Mouse (Mus musculus) kidney, postnatal 14 days (tissue): ENCODE measurements around the gene Gm49027.
A peak's percentile ranks its signal among the peaks of the same experiment; 100 is the strongest.

ENCODE experiments used
- DNase-seq: peaks from one replicate; pipeline ENCODE4 v3.0.0; 2022; ENCODE audit warnings: mixed read lengths

Gm49027 gene

GRCm38 (mm10) chr5:123499717-123500116, 25.6 kb downstream of the Gm49027 start:
- DNase-seq: peak; percentile 13

GRCm38 (mm10) chr5:123489935-123490334, 35.4 kb downstream of the Gm49027 start:
- no peak for DNase-seq

- no peak for DNase-seq
These were observed 36.0 kb downstream of the Gm49027 start, which contains the start of the genes Lrrc43 and Il31 for GRCm38 (mm10) chr5:123489112-123489785. Lrrc43 (plus strand) TSS chr5:123489305. Il31 (minus strand) TSS chr5:123489489.

- DNase-seq: no peak
These were observed 37.5 kb downstream of the Gm49027 start for GRCm38 (mm10) chr5:123487659-123488395.

GRCm38 (mm10) chr5:123473817-123474216, 51.5 kb downstream of the Gm49027 start:
- DNase-seq: no peak

- no peak for DNase-seq
These were observed 54.4 kb downstream of the Gm49027 start for GRCm38 (mm10) chr5:123470784-123471400.

- DNase-seq: no peak
These were observed 60.6 kb downstream of the Gm49027 start for GRCm38 (mm10) chr5:123464638-123465037.
